Comparison of ENCODE assay signal across 27 mouse cellular contexts in the genomic region with DNA sequence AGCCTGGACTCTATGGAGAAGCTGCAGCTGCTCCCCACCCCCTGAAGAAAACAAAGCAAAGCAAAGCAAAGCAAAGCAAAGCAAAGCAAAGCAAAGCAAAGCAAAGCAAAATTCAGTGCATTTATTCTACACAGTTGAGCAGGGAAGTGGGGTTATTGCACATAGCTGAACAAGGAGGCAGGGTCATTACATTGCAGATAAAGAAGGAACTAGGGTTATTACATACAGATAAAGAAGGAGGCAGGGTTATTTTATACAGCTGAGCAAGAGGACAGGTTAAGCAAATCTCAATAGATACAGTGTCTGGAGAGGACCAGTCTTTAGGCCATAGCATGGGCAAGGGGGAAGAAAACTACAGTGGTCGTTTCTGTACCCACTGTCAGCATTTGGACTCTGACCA.
"Had no signal": no experiment of that assay in that cellular context is flagged by ENCODE, and none has a peak within 500 bp of the region (broad histone marks: within the 10 kb centered on the region; RNA-seq: fewer than 3 reads in every experiment).

No protein-coding gene starts in this region.

- DNase-seq: cerebellum, adult 9-10 months; cerebellum, adult 9-11 months; cerebellum, postnatal 10 days; cerebellum, postnatal 14 days; cerebellum, postnatal 25 days; cerebellum, postnatal 36 days; embryo, embryonic 11 days; forebrain, postnatal 0 days; gastrocnemius, adult 2 months; gastrocnemius, postnatal 10 days; gastrocnemius, postnatal 14 days; gastrocnemius, postnatal 25 days; gastrocnemius, postnatal 36 days; heart, adult 11 months; heart, adult 18-20 months; heart, adult 2 months had no signal

- H3K36me3 ChIP-seq: embryonic facial prominence, embryonic 10.5 days; embryonic facial prominence, embryonic 12.5 days; embryonic facial prominence, embryonic 13.5 days; embryonic facial prominence, embryonic 15.5 days; forebrain, embryonic 10.5 days; forebrain, embryonic 12.5 days; forebrain, embryonic 15.5 days had no signal

- H3K9ac ChIP-seq: embryonic facial prominence, embryonic 12.5 days; embryonic facial prominence, embryonic 13.5 days; embryonic facial prominence, embryonic 15.5 days; forebrain, embryonic 12.5 days; forebrain, embryonic 13.5 days; forebrain, embryonic 15.5 days; forebrain, postnatal 0 days had no signal

- H3K27me3 ChIP-seq: embryonic facial prominence, embryonic 15.5 days; forebrain, embryonic 13.5 days; forebrain, embryonic 15.5 days had no signal

- ATAC-seq: forebrain, embryonic 13.5 days; forebrain, embryonic 14.5 days; forebrain, embryonic 15.5 days; forebrain, embryonic 16.5 days; forebrain, postnatal 0 days had no signal

- H3K9me3 ChIP-seq: embryonic facial prominence, embryonic 10.5 days; embryonic facial prominence, embryonic 12.5 days; embryonic facial prominence, embryonic 13.5 days; embryonic facial prominence, embryonic 15.5 days; forebrain, embryonic 10.5 days; forebrain, embryonic 12.5 days; forebrain, embryonic 13.5 days; forebrain, embryonic 15.5 days had no signal

- H3K4me3 ChIP-seq: embryonic facial prominence, embryonic 10.5 days; embryonic facial prominence, embryonic 12.5 days; embryonic facial prominence, embryonic 13.5 days; embryonic facial prominence, embryonic 15.5 days; erythroblast, embryonic 14.5 days; forebrain, embryonic 10.5 days; forebrain, embryonic 12.5 days; forebrain, embryonic 13.5 days; forebrain, embryonic 15.5 days; gastrocnemius, adult 2 months; heart, adult 2 months had no signal

- H3K4me2 ChIP-seq: embryonic facial prominence, embryonic 12.5 days; embryonic facial prominence, embryonic 13.5 days; embryonic facial prominence, embryonic 15.5 days; forebrain, embryonic 12.5 days; forebrain, embryonic 13.5 days; forebrain, embryonic 15.5 days had no signal

- H3K4me1 ChIP-seq: embryonic facial prominence, embryonic 10.5 days; embryonic facial prominence, embryonic 12.5 days; embryonic facial prominence, embryonic 13.5 days; embryonic facial prominence, embryonic 15.5 days; forebrain, embryonic 10.5 days; forebrain, embryonic 12.5 days; forebrain, embryonic 13.5 days; forebrain, embryonic 15.5 days had no signal

- H3K27ac ChIP-seq: embryonic facial prominence, embryonic 10.5 days; embryonic facial prominence, embryonic 12.5 days; embryonic facial prominence, embryonic 13.5 days; embryonic facial prominence, embryonic 15.5 days; forebrain, embryonic 10.5 days; forebrain, embryonic 12.5 days; forebrain, embryonic 13.5 days; forebrain, embryonic 15.5 days; gastrocnemius, adult 2 months; heart, adult 2 months had no signal
